ENCODE assay signal across 9 mouse cellular contexts in genomic region chr8:91504891-91505290, GRCm38 (mm10).
DNase-seq lines count a peak whose midpoint lies in the region; ATAC-seq and TF ChIP-seq lines count a peak whose summit lies in the region.
"Had no signal": no experiment of that assay in that cellular context is flagged by ENCODE, and none has a peak within 500 bp of the region (broad histone marks: within the 10 kb centered on the region; RNA-seq: fewer than 3 reads in every experiment).

No protein-coding gene starts in this region.

- H3K4me3 ChIP-seq in liver, adult 2 months (ENCODE audit: insufficient read depth, low read depth, low read length) = no peak overlapping the region
- no peak overlapping the region for H3K4me3 ChIP-seq in small intestine, adult 2 months (ENCODE audit: low read depth, low read length)

- no peak overlapping the region for H3K27ac ChIP-seq in liver, adult 2 months (replicated peaks; ENCODE audit: insufficient read depth, low read depth, low read length)
- peak overlapping the region; percentile 48 for H3K27ac ChIP-seq in small intestine, adult 2 months (ENCODE audit: insufficient read depth, low read depth, low read length)

- no peak overlapping the region for H3K9ac ChIP-seq in liver, adult 2 months (ENCODE audit: low read depth, low read length)

- H3K36me3 ChIP-seq in liver, adult 2 months (ENCODE audit: control insufficient read depth, insufficient read depth, low read length) = no peaks in the 10 kb centered on the region
- no peaks in the 10 kb centered on the region for H3K36me3 ChIP-seq in small intestine, adult 2 months (ENCODE audit: control insufficient read depth, insufficient read depth, low read length)

- intact Hi-C loops in heart, postnatal 10 days (cut with DNase I) = no loop called here
- intact Hi-C loops in left cerebral cortex, postnatal 14 days (cut with DNase I) = loop anchor here (5.0 kb wide), 1 partner anchor 128 kb away; no protein-coding TSS in a partner anchor

- 59% methylated on average over 10 of the region's 10 CpGs for WGBS in liver, adult 2 months
- WGBS in small intestine, adult 2 months = 17% methylated on average over 10 of the region's 10 CpGs

- ATAC-seq in cerebellum, adult (ENCODE audit: insufficient number of reproducible peaks, low FRiP score, low TSS enrichment) = no peak

- H3K27me3 ChIP-seq in liver, adult 2 months (ENCODE audit: control insufficient read depth, insufficient read depth, low read length) = no peaks in the 10 kb centered on the region
- H3K27me3 ChIP-seq in small intestine, adult 2 months (ENCODE audit: control insufficient read depth, insufficient read depth, low read length) = no peaks in the 10 kb centered on the region

- no peak for TF ChIP-seq POLR2A in liver, adult 2 months (IDR thresholded peaks at IDR 0.05; ENCODE audit: extremely low read depth, insufficient read depth, low read length)
- TF ChIP-seq POLR2A in small intestine, adult 2 months (IDR thresholded peaks at IDR 0.05; ENCODE audit: low read depth, low read length) = no peak

- DNase-seq in cerebellum, adult 11 months = peak; percentile 48
- peak; percentile 55 for DNase-seq in liver, adult 2 months (ENCODE audit: extremely low read depth, low read depth, low spot score)
- no peak for DNase-seq in liver
- DNase-seq in heart, postnatal 10 days = peak; percentile 70 to 78
- DNase-seq in left cerebral cortex, postnatal 14 days (ENCODE audit: low spot score in 2 of 2) = no peak
- DNase-seq in urinary bladder, postnatal 10 days (ENCODE audit: low spot score) = no peak
- DNase-seq: right cerebral cortex, postnatal 25 days had no signal

- peaks cover 12% of the 10 kb centered on the region for H3K4me1 ChIP-seq in liver, adult 2 months (ENCODE audit: control insufficient read depth, insufficient read depth, low read length)
- peaks cover 30% of the 10 kb centered on the region for H3K4me1 ChIP-seq in small intestine, adult 2 months (ENCODE audit: control insufficient read depth, insufficient read depth, insufficient read length, low read length)

- H3K79me2 ChIP-seq in liver, adult 2 months (ENCODE audit: control insufficient read depth, insufficient read depth, low read length) = no peaks in the 10 kb centered on the region

- TF ChIP-seq CTCF in liver, adult 2 months (IDR thresholded peaks at IDR 0.05; ENCODE audit: low read depth, low read length) = no peak
- no peak for TF ChIP-seq CTCF in small intestine, adult 2 months (IDR thresholded peaks at IDR 0.05; ENCODE audit: extremely low read depth, insufficient read length, insufficient replicate concordance, low read depth, low read length)

Comparison
In these comparisons a context has a peak if more than half of its experiments do, and no peak if none do; other contexts are left out.
1. DNase-seq: peak in cerebellum, adult 11 months (single experiment), liver, adult 2 months (single experiment) and heart, postnatal 10 days (2 of 2); none in liver (single experiment), left cerebral cortex, postnatal 14 days (0 of 2) and urinary bladder, postnatal 10 days (single experiment).